Comparison of ENCODE assay signal across 9 mouse cellular contexts in the genomic region with DNA sequence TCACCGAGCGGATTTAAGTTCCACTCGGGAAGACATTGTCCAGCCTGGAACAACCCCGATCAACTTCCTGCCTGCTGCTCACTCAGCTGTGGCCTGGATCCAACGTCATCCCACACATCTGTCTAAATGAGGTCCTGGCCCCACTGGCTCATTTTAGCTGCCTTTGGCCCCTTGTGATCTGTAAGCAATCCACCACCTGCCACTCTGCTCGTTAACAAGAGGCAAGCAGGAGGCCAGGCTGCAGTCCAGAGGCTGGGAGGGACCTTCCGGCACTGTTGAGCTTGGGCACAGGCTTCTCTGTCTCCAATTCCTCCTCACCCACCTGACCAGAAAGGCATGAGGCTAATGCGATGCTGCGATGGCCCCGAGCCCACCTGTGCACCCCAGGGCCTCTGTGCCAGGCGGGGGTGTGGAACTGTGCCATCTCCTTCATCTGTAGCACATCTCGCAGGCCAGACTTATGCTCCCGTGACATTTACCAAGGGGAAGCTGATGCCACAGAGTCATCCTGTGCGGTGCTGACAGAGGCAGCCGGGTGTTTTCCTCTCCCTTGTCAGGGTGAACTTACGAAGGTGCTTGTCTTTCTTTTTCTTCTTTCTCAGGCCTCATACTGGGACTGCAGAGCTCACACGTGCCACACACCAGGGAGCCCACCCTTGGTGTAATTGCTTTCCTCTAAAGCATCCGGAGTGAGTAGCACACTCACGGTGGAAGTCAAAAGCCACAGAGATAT. TPM values are rescaled to one million over a fixed set of nuclear protein-coding genes. Genes with fewer than 3 reads are reported as not detected.
DNase-seq lines count a peak whose midpoint lies in the region; ATAC-seq and TF ChIP-seq lines count a peak whose summit lies in the region.
"Had no signal": no experiment of that assay in that cellular context is flagged by ENCODE, and none has a peak within 500 bp of the region (broad histone marks: within the 10 kb centered on the region; RNA-seq: fewer than 3 reads in every experiment).

No protein-coding gene starts in this region.

- no peak overlapping the region for H3K4me2 ChIP-seq in lung, postnatal 0 days (replicated peaks; ENCODE audit: low read depth, low read length)
- no peak overlapping the region for H3K4me2 ChIP-seq in intestine, postnatal 0 days (replicated peaks; ENCODE audit: low read depth)
- H3K4me2 ChIP-seq: liver, embryonic 13.5 days had no signal

- no peaks in the 10 kb centered on the region for H3K4me1 ChIP-seq in brown adipose tissue, adult 24 weeks (ENCODE audit: control insufficient read depth, insufficient read depth, insufficient read length, low read length)
- H3K4me1 ChIP-seq in lung, postnatal 0 days (ENCODE audit: insufficient read depth, low read depth, low read length) = no peaks in the 10 kb centered on the region
- H3K4me1 ChIP-seq in intestine, postnatal 0 days (replicated peaks; ENCODE audit: control insufficient read depth, insufficient read depth, low read length) = no peaks in the 10 kb centered on the region
- H3K4me1 ChIP-seq: liver, embryonic 13.5 days had no signal

- no peak for TF ChIP-seq EP300 in lung, postnatal 0 days (IDR thresholded peaks at IDR 0.05)

- no peaks in the 10 kb centered on the region for H3K36me3 ChIP-seq in lung, postnatal 0 days (ENCODE audit: insufficient read depth, low read length)
- H3K36me3 ChIP-seq in intestine, postnatal 0 days (ENCODE audit: control insufficient read depth, insufficient read depth) = no peaks in the 10 kb centered on the region
- H3K36me3 ChIP-seq: liver, embryonic 13.5 days had no signal

- no peaks in the 10 kb centered on the region for H3K9me3 ChIP-seq in lung, postnatal 0 days (ENCODE audit: low read length)
- H3K9me3 ChIP-seq in intestine, postnatal 0 days (ENCODE audit: control insufficient read depth) = no peaks in the 10 kb centered on the region
- H3K9me3 ChIP-seq: liver, embryonic 13.5 days had no signal

- H3K9ac ChIP-seq in lung, postnatal 0 days (replicated peaks; ENCODE audit: low read depth) = no peak overlapping the region
- H3K9ac ChIP-seq in intestine, postnatal 0 days (ENCODE audit: low read depth, low read length) = no peak overlapping the region
- H3K9ac ChIP-seq: liver, embryonic 13.5 days had no signal

- DNase-seq in adrenal gland, adult (ENCODE audit: inconsistent age in 2 of 2, low spot score in 1 of 2) = peak; percentile 50 to 65
- DNase-seq in adrenal gland, postnatal 4 days (ENCODE audit: low spot score in 2 of 2) = no peak
- peak; percentile 69 for DNase-seq in heart, postnatal 4 days
- peak; percentile 70 for DNase-seq in lung, postnatal 0 days (ENCODE audit: low spot score)
- no peak for DNase-seq in frontal cortex, postnatal 25 days (ENCODE audit: low spot score in 2 of 2)
- no peak for DNase-seq in right cerebral cortex, postnatal 14 days
- DNase-seq: liver, embryonic 13.5 days had no signal

- H3K4me3 ChIP-seq in brown adipose tissue, adult 24 weeks (ENCODE audit: insufficient read depth, low read depth, low read length) = no peak overlapping the region
- no peak overlapping the region for H3K4me3 ChIP-seq in lung, postnatal 0 days (ENCODE audit: low read depth, low read length)
- H3K4me3 ChIP-seq in intestine, postnatal 0 days (ENCODE audit: low read depth, low read length) = no peak overlapping the region
- H3K4me3 ChIP-seq: liver, embryonic 13.5 days had no signal

- 0 out of 2 replicates have a peak overlapping the region, but pooled peaks have one; percentile 1 for H3K27ac ChIP-seq in brown adipose tissue, adult 24 weeks (replicated peaks; ENCODE audit: low read depth, low read length)
- no peak overlapping the region for H3K27ac ChIP-seq in lung, postnatal 0 days (ENCODE audit: low read length)
- no peak overlapping the region for H3K27ac ChIP-seq in intestine, postnatal 0 days (ENCODE audit: low read depth, low read length)
- H3K27ac ChIP-seq: liver, embryonic 13.5 days had no signal

- no peak for TF ChIP-seq CTCF in lung, postnatal 0 days (IDR thresholded peaks at IDR 0.05)
- no peak for TF ChIP-seq CTCF in intestine, postnatal 0 days (IDR thresholded peaks at IDR 0.05; ENCODE audit: low read depth)

- 43% methylated on average over 19 of the region's 19 CpGs for WGBS in lung, postnatal 0 days
- WGBS in intestine, postnatal 0 days = 59% methylated on average over 19 of the region's 19 CpGs

- ATAC-seq in lung, postnatal 0 days = peak; percentile 39
- no peak for ATAC-seq in intestine, postnatal 0 days

- no peaks in the 10 kb centered on the region for H3K27me3 ChIP-seq in lung, postnatal 0 days (replicated peaks; ENCODE audit: insufficient read depth, low read length)
- H3K27me3 ChIP-seq in intestine, postnatal 0 days (replicated peaks; ENCODE audit: control insufficient read depth, insufficient read depth, low read length) = no peaks in the 10 kb centered on the region
- H3K27me3 ChIP-seq: liver, embryonic 13.5 days had no signal

RNA-seq across cellular contexts. Expression of gene Zdhhc7, which starts 33.2 kb away (rescaled TPM):
- 10 to 100 TPM; 46.4 to 48.9 TPM for total RNA-seq in adrenal gland, postnatal 4 days (2021)
- 21.9 TPM in 2 replicates for polyA plus RNA-seq in brown adipose tissue, adult 24 weeks (2012; ENCODE audit: insufficient read depth, insufficient read length, missing spikeins)
- total RNA-seq in heart, postnatal 4 days (2021) = 10 to 100 TPM; 39.5 to 40.8 TPM
- 31.0 and 33.0 TPM in 2 replicates for polyA plus RNA-seq in lung, postnatal 0 days (2015; fragmentation: Nextera tagmentation; extraction: Ambion mirVana)
- 39.4 and 44.9 TPM in 2 replicates for polyA plus RNA-seq in intestine, postnatal 0 days (2015; fragmentation: Nextera tagmentation; extraction: Ambion mirVana)

RNA-seq across cellular contexts. Expression of gene 6430548M08Rik, which starts 45.9 kb away (rescaled TPM):
- total RNA-seq in adrenal gland, postnatal 4 days (2021) = 10 to 100 TPM; 52.7 to 59.3 TPM
- polyA plus RNA-seq in brown adipose tissue, adult 24 weeks (2012; ENCODE audit: insufficient read depth, insufficient read length, missing spikeins) = 4.2 and 4.5 TPM in 2 replicates
- 10 to 100 TPM; 19.3 to 23.8 TPM for total RNA-seq in heart, postnatal 4 days (2021)
- 16.3 and 16.6 TPM in 2 replicates for polyA plus RNA-seq in lung, postnatal 0 days (2015; fragmentation: Nextera tagmentation; extraction: Ambion mirVana)
- 6.0 and 7.1 TPM in 2 replicates for polyA plus RNA-seq in intestine, postnatal 0 days (2015; fragmentation: Nextera tagmentation; extraction: Ambion mirVana)

Comparison
In these comparisons a context has a peak if more than half of its experiments do, and no peak if none do; other contexts are left out.
1. DNase-seq: peak in adrenal gland, adult (2 of 2), heart, postnatal 4 days (single experiment) and lung, postnatal 0 days (single experiment); none in adrenal gland, postnatal 4 days (0 of 2), frontal cortex, postnatal 25 days (0 of 2) and right cerebral cortex, postnatal 14 days (single experiment).